12 mouse cellular contexts compared by ENCODE assay signal in the genomic region with DNA sequence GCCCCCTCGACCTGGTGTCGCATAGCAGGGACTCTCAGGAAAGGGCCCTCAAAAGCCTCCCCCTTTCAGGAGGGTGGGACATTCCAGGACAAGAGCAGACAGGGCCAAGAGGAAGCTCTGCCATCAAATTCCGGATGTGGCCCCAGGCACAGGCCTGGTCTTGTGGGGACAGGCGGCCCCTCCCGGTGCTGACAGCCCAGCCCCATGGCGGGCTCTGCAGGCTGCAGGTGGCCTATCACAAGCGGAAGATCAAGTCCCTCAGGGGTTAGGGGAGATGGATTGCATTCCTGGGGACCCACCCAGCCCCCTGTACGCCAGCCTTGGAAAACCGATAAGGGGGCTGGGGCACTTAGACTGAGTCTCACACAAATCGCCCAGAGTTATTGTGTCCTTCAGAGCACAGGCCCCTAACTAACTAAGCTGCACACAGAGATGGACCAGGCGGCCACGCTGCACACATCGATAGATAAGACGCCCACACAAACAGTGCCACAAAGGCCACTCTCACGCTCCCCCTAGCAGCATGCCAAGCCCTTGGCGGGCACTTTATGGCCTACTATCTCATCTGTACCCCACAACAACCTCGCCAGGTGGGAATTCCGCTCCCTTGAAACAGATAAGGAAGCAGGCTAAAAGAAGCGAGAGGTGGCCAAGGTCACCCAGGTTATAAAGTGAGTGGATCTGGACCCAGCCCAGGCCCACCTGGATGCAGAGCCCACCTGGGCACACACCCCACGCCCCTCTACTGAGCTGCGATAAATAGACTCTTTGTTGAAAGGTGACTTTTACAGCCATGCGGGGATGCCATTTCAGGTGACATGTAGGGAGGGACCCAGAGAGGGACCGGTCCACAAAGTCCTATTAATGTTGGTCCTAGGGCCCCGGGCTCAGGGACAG. TPM values are rescaled to one million over a fixed set of nuclear protein-coding genes. Genes with fewer than 3 reads are reported as not detected.
DNase-seq lines count a peak whose midpoint lies in the region; ATAC-seq lines count a peak whose summit lies in the region.
"Had no signal": no experiment of that assay in that cellular context is flagged by ENCODE, and none has a peak within 500 bp of the region (broad histone marks: within the 10 kb centered on the region; RNA-seq: fewer than 3 reads in every experiment).

No protein-coding gene starts in this region.

- H3K4me1 ChIP-seq in heart, embryonic 10.5 days, result peaks cover 12% of the 10 kb centered on the region
- H3K4me1 ChIP-seq in forebrain, embryonic 16.5 days (replicated peaks; ENCODE audit: control insufficient read depth, insufficient read depth, low read length), result no peaks in the 10 kb centered on the region
- H3K4me1 ChIP-seq: midbrain, embryonic 12.5 days had no signal

- H3K4me3 ChIP-seq in heart, embryonic 10.5 days, result no peak overlapping the region
- no peak overlapping the region for H3K4me3 ChIP-seq in forebrain, embryonic 16.5 days (replicated peaks; ENCODE audit: low read length)
- H3K4me3 ChIP-seq: midbrain, embryonic 12.5 days had no signal

- H3K36me3 ChIP-seq in heart, embryonic 10.5 days, result no peaks in the 10 kb centered on the region
- no peaks in the 10 kb centered on the region for H3K36me3 ChIP-seq in forebrain, embryonic 16.5 days (ENCODE audit: control insufficient read depth, insufficient read depth)
- H3K36me3 ChIP-seq: midbrain, embryonic 12.5 days had no signal

- H3K9ac ChIP-seq in forebrain, embryonic 16.5 days (replicated peaks; ENCODE audit: low read depth, low read length), result no peak overlapping the region
- H3K9ac ChIP-seq: midbrain, embryonic 12.5 days had no signal

- 51% methylated on average over 24 of the region's 24 CpGs for WGBS in heart, embryonic 10.5 days
- 84% methylated on average over 24 of the region's 24 CpGs for WGBS in forebrain, embryonic 16.5 days

- no peak for DNase-seq in heart, embryonic 10.5 days (ENCODE audit: low spot score)
- DNase-seq in heart, postnatal 14 days, result no peak
- peak; percentile 67 for DNase-seq in urinary bladder, postnatal 14 days (ENCODE audit: low spot score)
- DNase-seq in urinary bladder, adult 2 months (ENCODE audit: low spot score), result no peak
- DNase-seq in kidney, postnatal 14 days, result peak; percentile 60
- DNase-seq in left cerebral cortex, adult 8-10 months (ENCODE audit: low spot score in 2 of 2), result no peak
- DNase-seq: spleen, adult 18-20 months had no signal

- no peak for ATAC-seq in forebrain, embryonic 16.5 days
- no peak for ATAC-seq in erythroblast, adult 5-6 weeks (replicated peaks; ENCODE audit: low FRiP score, poor library complexity, severe bottlenecking)

- intact Hi-C loops in heart, postnatal 14 days (cut with DNase I), result no loop called here

- H3K9me3 ChIP-seq in heart, embryonic 10.5 days, result no peaks in the 10 kb centered on the region
- no peaks in the 10 kb centered on the region for H3K9me3 ChIP-seq in forebrain, embryonic 16.5 days (ENCODE audit: control insufficient read depth, low read length)
- H3K9me3 ChIP-seq: midbrain, embryonic 12.5 days had no signal

- H3K27ac ChIP-seq in heart, embryonic 10.5 days, result peak overlapping the region; percentile 81
- H3K27ac ChIP-seq in forebrain, embryonic 16.5 days (ENCODE audit: low read length), result no peak overlapping the region
- H3K27ac ChIP-seq: midbrain, embryonic 12.5 days had no signal

- no peaks in the 10 kb centered on the region for H3K27me3 ChIP-seq in heart, embryonic 10.5 days (ENCODE audit: insufficient read depth, poor library complexity, severe bottlenecking)
- no peaks in the 10 kb centered on the region for H3K27me3 ChIP-seq in forebrain, embryonic 16.5 days (replicated peaks; ENCODE audit: control insufficient read depth, insufficient read depth, low read length)
- H3K27me3 ChIP-seq: Patski had no signal

- no peak overlapping the region for H3K4me2 ChIP-seq in forebrain, embryonic 16.5 days (ENCODE audit: low read length)
- H3K4me2 ChIP-seq: midbrain, embryonic 12.5 days had no signal

RNA-seq across cellular contexts. Expression of gene Gm5294, which starts 55.5 kb away (rescaled TPM):
- polyA plus RNA-seq in heart, embryonic 10.5 days (2016; fragmentation: Nextera tagmentation; extraction: Ambion mirVana), result not detected in 2 replicates
- not detected for total RNA-seq in heart, postnatal 14 days (2021)
- polyA plus RNA-seq in urinary bladder, adult 2 months (2012; rRNA removed), result not detected in 2 replicates
- polyA plus RNA-seq in forebrain, embryonic 16.5 days (2015; fragmentation: Nextera tagmentation; extraction: Ambion mirVana), result not detected in 2 replicates
- total RNA-seq in left cerebral cortex, adult 8-10 months (2022), result not detected
- total RNA-seq in erythroblast, adult 5-6 weeks (2015; ENCODE audit: low replicate concordance), result not detected in 2 replicates
- total RNA-seq in erythroblast, adult 5-6 weeks (2017; ENCODE audit: low replicate concordance), result not detected in 2 replicates
- total RNA-seq: left cerebral cortex, postnatal 25 days had no signal
- polyA plus RNA-seq: midbrain, embryonic 12.5 days; Patski had no signal

Comparison
In these comparisons a context has a peak if more than half of its experiments do, and no peak if none do; other contexts are left out.
1. DNase-seq: peak in urinary bladder, postnatal 14 days (single experiment) and kidney, postnatal 14 days (single experiment); none in heart, embryonic 10.5 days (single experiment), heart, postnatal 14 days (0 of 2), urinary bladder, adult 2 months (single experiment) and left cerebral cortex, adult 8-10 months (0 of 2).